Mouse (Mus musculus): Measurements from ENCODE around the gene Mepce.

Gene Mepce

GRCm38 (mm10) chr5:137788171-137788570, 716 bp upstream of the Mepce start:
- DNase-seq (ENCODE audit: low spot score in 2 of 2), result no peak

GRCm38 (mm10) chr5:137786109-137786942, 1.1 kb downstream of the Mepce start:
- peak; percentile 93 to 97 for DNase-seq (ENCODE audit: low spot score in 2 of 2)

- DNase-seq (ENCODE audit: low spot score in 2 of 2), result no peak
Measured at GRCm38 (mm10) chr5:137785164-137786031, 2.1 kb downstream of the Mepce start.

- DNase-seq (ENCODE audit: low spot score in 2 of 2), result no peak
Measured at GRCm38 (mm10) chr5:137784546-137784945, 2.9 kb downstream of the Mepce start.

- no peak for DNase-seq (ENCODE audit: low spot score in 2 of 2)
Measured at GRCm38 (mm10) chr5:137783901-137784540, 3.4 kb downstream of the Mepce start.

GRCm38 (mm10) chr5:137782776-137783522, 4.5 kb downstream of the Mepce start:
- no peak for DNase-seq (ENCODE audit: low spot score in 2 of 2)

- no peak for DNase-seq (ENCODE audit: low spot score in 2 of 2)
Measured at GRCm38 (mm10) chr5:137781661-137782060, 5.8 kb downstream of the Mepce start.

- DNase-seq (ENCODE audit: low spot score in 2 of 2), result no peak
Measured at GRCm38 (mm10) chr5:137779053-137779933, 8.2 kb downstream of the Mepce start.

GRCm38 (mm10) chr5:137778635-137779034, 8.8 kb downstream of the Mepce start, which contains the start of gene Ppp1r35:
TSS of gene Ppp1r35 (plus strand) at chr5:137778849.
- DNase-seq (ENCODE audit: low spot score in 2 of 2), result peak; percentile 95 to 98

GRCm38 (mm10) chr5:137777267-137777845, 10.1 kb downstream of the Mepce start:
- DNase-seq (ENCODE audit: low spot score in 2 of 2), result no peak

- DNase-seq (ENCODE audit: low spot score in 2 of 2), result no peak
Measured at GRCm38 (mm10) chr5:137776408-137776918, 11.0 kb downstream of the Mepce start.

GRCm38 (mm10) chr5:137775587-137776290, 11.7 kb downstream of the Mepce start:
- DNase-seq (ENCODE audit: low spot score in 2 of 2), result no peak

- no peak for DNase-seq (ENCODE audit: low spot score in 2 of 2)
Measured at GRCm38 (mm10) chr5:137772755-137773154, 14.7 kb downstream of the Mepce start.

- DNase-seq (ENCODE audit: low spot score in 2 of 2), result no peak
Measured at GRCm38 (mm10) chr5:137770709-137771108, 16.7 kb downstream of the Mepce start.

GRCm38 (mm10) chr5:137768475-137768874, 19.0 kb downstream of the Mepce start:
- DNase-seq (ENCODE audit: low spot score in 2 of 2), result no peak

GRCm38 (mm10) chr5:137766270-137766669, 21.2 kb downstream of the Mepce start:
- DNase-seq (ENCODE audit: low spot score in 2 of 2), result no peak

- no peak for DNase-seq (ENCODE audit: low spot score in 2 of 2)
Measured at GRCm38 (mm10) chr5:137764609-137765340, 22.7 kb downstream of the Mepce start.

- peak; percentile 62 to 71 for DNase-seq (ENCODE audit: low spot score in 2 of 2)
Measured at GRCm38 (mm10) chr5:137759971-137760412, 27.5 kb downstream of the Mepce start.

All from urinary bladder, adult 18-20 months (tissue).